Mouse (Mus musculus) ES-E14 (cell line): ENCODE measurements around the gene Tnpo2.

ENCODE experiments used
- CHD2 ChIP-seq: IDR thresholded peaks from 2 replicates; pipeline ENCODE4 v1.6.1; 2014; ENCODE audit warnings: mild to moderate bottlenecking, low read depth, low read length, inconsistent platforms
- HCFC1 ChIP-seq: IDR thresholded peaks from 2 replicates; pipeline ENCODE4 v1.6.1; 2012; ENCODE audit warnings: low read length, inconsistent platforms, borderline replicate concordance; ENCODE audit not compliant: insufficient read depth
- MAFK ChIP-seq: IDR thresholded peaks from 2 replicates; pipeline ENCODE4 v1.6.1; 2014; ENCODE audit warnings: mild to moderate bottlenecking, low read depth, low read length, inconsistent platforms; ENCODE audit not compliant: insufficient read depth
- ZC3H11A ChIP-seq: IDR thresholded peaks from 2 replicates; pipeline ENCODE4 v1.6.1; 2012; ENCODE audit warnings: low read depth, mild to moderate bottlenecking, inconsistent platforms, low read length, borderline replicate concordance

DNA sequence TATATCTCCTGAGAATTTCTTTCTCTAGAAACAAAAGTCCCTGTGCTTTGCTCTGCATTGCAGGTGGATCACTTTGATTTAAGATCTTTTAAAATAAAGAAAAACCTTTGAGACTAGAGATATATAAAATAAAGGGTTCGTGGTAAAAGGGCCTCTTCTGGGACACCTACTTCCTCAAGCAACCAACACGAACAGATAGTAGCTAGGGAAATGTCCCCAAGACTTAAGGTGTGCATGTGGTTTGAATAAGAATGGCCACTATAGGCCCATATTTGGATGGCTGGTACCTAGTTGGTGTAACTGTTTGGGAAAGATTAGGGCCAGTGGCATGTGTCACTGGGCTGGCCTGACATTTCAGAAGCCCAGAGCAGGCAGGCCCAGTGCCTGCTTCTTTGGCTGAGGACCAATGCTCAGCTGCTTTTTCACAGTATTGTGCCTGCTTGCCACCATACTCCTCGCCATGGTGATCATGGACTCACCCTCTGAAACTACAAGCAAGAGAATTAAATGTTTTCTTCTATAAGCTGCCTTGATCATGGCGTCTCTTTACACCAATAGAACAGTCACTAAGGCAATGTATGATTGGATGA is 63.5 kb downstream of the Tnpo2 start:
- TF ChIP-seq CHD2: no peak
- no peak for TF ChIP-seq MAFK
- TF ChIP-seq HCFC1: no peak
- TF ChIP-seq ZC3H11A: no peak
